15 mouse cellular contexts compared by ENCODE assay signal in genomic region chr16:50009046-50009445, GRCm38 (mm10).
"Had no signal": no experiment of that assay in that cellular context is flagged by ENCODE, and none has a peak within 500 bp of the region (broad histone marks: within the 10 kb centered on the region; RNA-seq: fewer than 3 reads in every experiment).

No protein-coding gene starts in this region.

- H3K4me1 ChIP-seq: midbrain, embryonic 13.5 days; midbrain, embryonic 15.5 days; stomach, embryonic 15.5 days had no signal

- DNase-seq: lung, adult 2 months; lung, postnatal 14 days; thymus, adult 2 months; thymus, postnatal 25 days; thymus, postnatal 4 days had no signal

- ATAC-seq: lung, postnatal 0 days; midbrain, embryonic 13.5 days; midbrain, embryonic 15.5 days had no signal

- H3K9me3 ChIP-seq: lung, embryonic 15.5 days; megakaryocyte, embryonic 14.5 days; midbrain, embryonic 13.5 days; midbrain, embryonic 15.5 days; neural tube, embryonic 13.5 days; stomach, embryonic 15.5 days had no signal

- H3K9ac ChIP-seq: lung, embryonic 15.5 days; midbrain, embryonic 13.5 days; midbrain, embryonic 15.5 days; neural tube, embryonic 13.5 days; stomach, embryonic 15.5 days had no signal

- H3K27me3 ChIP-seq: lung, embryonic 15.5 days; midbrain, embryonic 15.5 days; neural tube, embryonic 13.5 days; stomach, embryonic 15.5 days had no signal

- H3K36me3 ChIP-seq: lung, embryonic 15.5 days; midbrain, embryonic 13.5 days; midbrain, embryonic 15.5 days; neural tube, embryonic 13.5 days; stomach, embryonic 15.5 days had no signal

- H3K27ac ChIP-seq: lung, embryonic 15.5 days; macrophage; midbrain, embryonic 13.5 days; midbrain, embryonic 15.5 days; neural tube, embryonic 13.5 days; stomach, embryonic 15.5 days; stomach, postnatal 0 days had no signal

- H3K4me3 ChIP-seq: lung, embryonic 15.5 days; megakaryocyte, embryonic 14.5 days; midbrain, embryonic 13.5 days; midbrain, embryonic 15.5 days; neural tube, embryonic 13.5 days; stomach, embryonic 15.5 days had no signal

- H3K4me2 ChIP-seq: lung, embryonic 15.5 days; midbrain, embryonic 11.5 days; midbrain, embryonic 13.5 days; midbrain, embryonic 15.5 days; neural tube, embryonic 13.5 days; stomach, embryonic 15.5 days had no signal
